Mouse (Mus musculus): Measurements from ENCODE around the gene Rbfox3. TPM values are rescaled to one million over a fixed set of nuclear protein-coding genes. Genes with fewer than 3 reads are reported as not detected.

The Rbfox3 gene
- polyA plus RNA-seq, 1 experiment from 2014 or later, result 12.6 TPM

Other genes starting within 250 kb of the Rbfox3 start
- gene Enpp7, start 76.6 kb upstream of the Rbfox3 start, polyA plus RNA-seq (2014; fragmentation: Nextera tagmentation; extraction: Ambion mirVana), result not detected in 2 replicates
- 44.4 and 54.5 TPM in 2 replicates for gene Cbx2, start 111.4 kb upstream of the Rbfox3 start, polyA plus RNA-seq (2014; fragmentation: Nextera tagmentation; extraction: Ambion mirVana)
- gene Cbx8, start 129.4 kb upstream of the Rbfox3 start, polyA plus RNA-seq (2014; fragmentation: Nextera tagmentation; extraction: Ambion mirVana), result 9.1 and 9.3 TPM in 2 replicates
- 5.4 and 7.1 TPM in 2 replicates for gene Cbx4, start 174.6 kb upstream of the Rbfox3 start, polyA plus RNA-seq (2014; fragmentation: Nextera tagmentation; extraction: Ambion mirVana)

Data from hindbrain, embryonic 11.5 days (tissue).